Mouse (Mus musculus) ES-E14 (cell line): ENCODE results near the gene Scn3b. TPM values are rescaled to one million over a fixed set of nuclear protein-coding genes. Genes with fewer than 3 reads are reported as not detected.
A peak's percentile ranks its signal among the peaks of the same experiment; 100 is the strongest.

Experiments used
- DNase-seq: peaks from one replicate; pipeline ENCODE4 v3.0.0-alpha.2; 2013; ENCODE audit warnings: low read depth, low spot score
- H3K27ac ChIP-seq: 2 replicates; pipeline ENCODE4 v1.5.1; 2012; ENCODE audit warnings: low read depth, mild to moderate bottlenecking, low read length, moderate library complexity, mixed read lengths; ENCODE audit not compliant: poor library complexity, insufficient read depth, severe bottlenecking
- H3K36me3 ChIP-seq: 2 replicates; pipeline ENCODE4 v1.6.1; 2012; ENCODE audit warnings: mild to moderate bottlenecking, low read length, moderate library complexity, mixed read lengths; ENCODE audit not compliant: control insufficient read depth, poor library complexity, insufficient read depth, severe bottlenecking
- H3K4me1 ChIP-seq, 2 experiments: fragments of 150-350 bp in 1 of 2; sonication (generic) in 1 of 2; 2 replicates each; pipeline ENCODE4 v1.6.1; 2012; ENCODE audit warnings: low read length in 2 of 2, mild to moderate bottlenecking in 1 of 2, mixed read lengths in 1 of 2; ENCODE audit not compliant: control insufficient read depth in 2 of 2, insufficient read depth in 2 of 2, poor library complexity in 1 of 2
- H3K4me3 ChIP-seq, 2 experiments: fragments of 150-350 bp in 1 of 2; sonication (generic) in 1 of 2; 2 replicates each; pipeline ENCODE4 v1.5.1; 2012; ENCODE audit warnings: low read length in 2 of 2, low read depth in 1 of 2, mild to moderate bottlenecking in 1 of 2, mixed read lengths in 1 of 2; ENCODE audit not compliant: insufficient read depth in 1 of 2, poor library complexity in 1 of 2, severe bottlenecking in 1 of 2
- H3K9ac ChIP-seq: 2 replicates; pipeline ENCODE4 v1.6.1; 2012; ENCODE audit warnings: low read depth, mild to moderate bottlenecking, low read length, mixed read lengths; ENCODE audit not compliant: poor library complexity, insufficient read depth, severe bottlenecking
- H3K9me3 ChIP-seq: fragments of 150-350 bp; sonication (generic); 2 replicates; pipeline ENCODE4 v1.6.1; 2012; ENCODE audit warnings: low read depth, mild to moderate bottlenecking, low read length; ENCODE audit not compliant: control insufficient read depth, insufficient read depth
- CHD2 ChIP-seq: IDR thresholded peaks from 2 replicates; pipeline ENCODE4 v1.6.1; 2014; ENCODE audit warnings: mild to moderate bottlenecking, low read depth, low read length, inconsistent platforms
- HCFC1 ChIP-seq: IDR thresholded peaks from 2 replicates; pipeline ENCODE4 v1.6.1; 2012; ENCODE audit warnings: low read length, inconsistent platforms, borderline replicate concordance; ENCODE audit not compliant: insufficient read depth
- MAFK ChIP-seq: IDR thresholded peaks from 2 replicates; pipeline ENCODE4 v1.6.1; 2014; ENCODE audit warnings: mild to moderate bottlenecking, low read depth, low read length, inconsistent platforms; ENCODE audit not compliant: insufficient read depth
- ZC3H11A ChIP-seq: IDR thresholded peaks from 2 replicates; pipeline ENCODE4 v1.6.1; 2012; ENCODE audit warnings: low read depth, mild to moderate bottlenecking, inconsistent platforms, low read length, borderline replicate concordance
- ZNF384 ChIP-seq: IDR thresholded peaks from 2 replicates; pipeline ENCODE4 v1.6.1; 2012; ENCODE audit warnings: low read depth, low read length, inconsistent platforms
- in situ Hi-C, 2 experiments: fragments of 600-800 bp; cut with MboI; formaldehyde crosslinking; loops; one replicate each; pipeline ENCODE4 v1.15.1; 2025; ENCODE audit warnings: low sequenced_read_pairs in 2 of 2, inconsistent platforms in 1 of 2; ENCODE audit not compliant: unreplicated experiment in 2 of 2
- total RNA-seq: library from RNA; depleted of rRNA; stranded (reverse); fragments of 300-350 nt; gene quantifications from 2 replicates; pipeline ENCODE4 v1.2.3, GENCODE M21; 2012

Scn3b gene
- total RNA-seq, 1 experiment, result 3.1 TPM

- Histone ChIP-seq H3K27ac (no peak overlapping the region), H3K36me3 (no peaks in the 10 kb centered on the region), H3K9me3 (no peaks in the 10 kb centered on the region), H3K4me3 (no peak overlapping the region), H3K4me1 (peaks cover 0 to 5% of the 10 kb centered on the region in 2 experiments; a peak in 2 of 4 replicates), H3K9ac (no peak overlapping the region)
- no peak for DNase-seq
- no peak for TF ChIP-seq CHD2
- TF ChIP-seq MAFK, result no peak
- TF ChIP-seq HCFC1, result no peak
- TF ChIP-seq ZNF384, result no peak
- no peak for TF ChIP-seq ZC3H11A
- in situ Hi-C loops, result no loop called here
Measured at GRCm38 (mm10) chr9:40245466-40245865, 23.6 kb upstream of the Scn3b start.

GRCm38 (mm10) chr9:40245974-40246665 is 22.9 kb upstream of the Scn3b start:
- Histone ChIP-seq H3K4me1 (peaks cover 0 to 5% of the 10 kb centered on the region in 2 experiments; a peak in 2 of 4 replicates), H3K36me3 (no peaks in the 10 kb centered on the region), H3K9ac (no peak overlapping the region), H3K9me3 (no peaks in the 10 kb centered on the region), H3K27ac (no peak overlapping the region), H3K4me3 (no peak overlapping the region)
- TF ChIP-seq ZC3H11A, result no peak
- TF ChIP-seq CHD2, result no peak
- TF ChIP-seq ZNF384, result no peak
- peak; percentile 62 for TF ChIP-seq MAFK
- no peak for TF ChIP-seq HCFC1
- no peak for DNase-seq
- in situ Hi-C loops, result no loop called here

DNA sequence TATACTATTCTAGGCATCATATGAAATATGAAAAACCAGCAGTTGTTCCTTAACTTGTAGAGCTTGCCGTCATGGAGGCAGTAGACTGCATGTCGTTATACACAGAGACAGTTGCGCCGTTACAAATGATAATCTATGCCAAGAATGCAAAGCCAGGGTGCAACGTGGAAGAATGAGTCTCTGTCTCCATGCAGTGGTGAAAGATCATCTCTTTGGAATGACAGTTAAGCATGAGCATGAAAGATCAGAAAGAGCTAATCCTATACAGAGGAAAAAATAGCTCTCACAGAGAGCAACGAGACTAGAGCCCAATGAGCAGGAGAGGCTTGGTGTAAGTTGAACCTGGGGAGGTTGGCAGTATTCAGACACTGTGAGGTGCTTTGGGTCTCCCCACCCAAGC is 22.3 kb upstream of the Scn3b start:
- H3K36me3 ChIP-seq, result no peaks in the 10 kb centered on the region
- no peak overlapping the region for H3K9ac ChIP-seq
- H3K9me3 ChIP-seq, result no peaks in the 10 kb centered on the region
- no peak for DNase-seq
- H3K27ac ChIP-seq, result no peak overlapping the region
- in situ Hi-C loops, result no loop called here
- peaks cover 0 to 5% of the 10 kb centered on the region in 2 experiments; a peak in 2 of 4 replicates for H3K4me1 ChIP-seq
- TF ChIP-seq ZNF384 (no peak), HCFC1 (no peak), MAFK (no peak), ZC3H11A (no peak), CHD2 (no peak)
- H3K4me3 ChIP-seq, result no peak overlapping the region

DNA sequence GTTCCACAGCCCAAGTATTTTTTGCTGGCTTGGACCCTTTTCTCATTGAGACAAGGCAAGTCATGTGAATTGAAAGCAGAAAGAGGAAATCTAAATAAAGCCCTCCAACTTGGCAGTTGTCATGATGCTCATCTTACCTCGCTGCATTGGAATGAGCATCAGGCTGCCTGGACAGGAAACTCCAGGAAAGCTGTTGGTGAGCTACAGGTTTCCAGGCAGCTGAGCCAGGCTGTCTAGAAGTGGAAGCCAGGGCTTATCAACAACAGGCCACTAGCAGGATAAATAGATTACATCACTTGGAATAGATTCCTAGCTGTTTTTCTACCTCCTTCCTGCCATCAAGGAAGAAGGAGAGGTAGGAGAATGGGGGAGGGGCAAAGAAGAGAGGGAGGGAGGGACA is 19.9 kb upstream of the Scn3b start:
- in situ Hi-C loops, result no loop called here
- H3K27ac ChIP-seq, result no peak overlapping the region
- H3K4me3 ChIP-seq, result no peak overlapping the region
- H3K9me3 ChIP-seq, result no peaks in the 10 kb centered on the region
- 0 out of 4 replicates have a peak, but pooled peaks cover 0 to 2% of the 10 kb centered on the region in 2 experiments for H3K4me1 ChIP-seq
- no peak for TF ChIP-seq MAFK
- TF ChIP-seq ZNF384, result no peak
- no peak for TF ChIP-seq ZC3H11A
- no peak for TF ChIP-seq HCFC1
- no peak for TF ChIP-seq CHD2
- DNase-seq, result no peak
- H3K36me3 ChIP-seq, result no peaks in the 10 kb centered on the region
- H3K9ac ChIP-seq, result no peak overlapping the region

- TF ChIP-seq HCFC1 (no peak), MAFK (no peak), ZC3H11A (no peak), CHD2 (no peak), ZNF384 (no peak)
- DNase-seq, result no peak
- in situ Hi-C loops, result no loop called here
Measured at GRCm38 (mm10) chr9:40252459-40252858, 16.6 kb upstream of the Scn3b start.

More at GRCm38 (mm10) chr9:40252459-40252858, 16.6 kb upstream of the Scn3b start:
- Histone ChIP-seq H3K4me3 (no peak overlapping the region), H3K36me3 (no peaks in the 10 kb centered on the region), H3K9me3 (no peaks in the 10 kb centered on the region), H3K27ac (no peak overlapping the region), H3K9ac (no peak overlapping the region), H3K4me1 (no peaks in the 10 kb centered on the region)
